Mouse (Mus musculus) E14TG2a.4 (cell line): ENCODE data around the gene Gm17349.

ENCODE experiments used
- H3K27me3 ChIP-seq: 2 replicates; pipeline ENCODE4 v1.6.1; 2014; ENCODE audit warnings: low read length, control low read depth; ENCODE audit not compliant: insufficient read depth
- H3K36me3 ChIP-seq: 2 replicates; pipeline ENCODE4 v1.6.1; 2014; ENCODE audit warnings: low read length, control low read depth; ENCODE audit not compliant: insufficient read depth
- H3K4me1 ChIP-seq: replicated peaks from 2 replicates; pipeline ENCODE4 v1.6.1; 2014; ENCODE audit warnings: low read depth, low read length, control low read depth
- H3K4me3 ChIP-seq: replicated peaks from 2 replicates; pipeline ENCODE4 v1.5.1; 2014; ENCODE audit warnings: mild to moderate bottlenecking, low read length
- H3K9me3 ChIP-seq: 2 replicates; pipeline ENCODE4 v1.6.1; 2014; ENCODE audit warnings: low read length, control low read depth
- CTCF ChIP-seq: conservative IDR thresholded peaks from 2 replicates; pipeline ENCODE4 v1.5.1; 2014; ENCODE audit warnings: low read length
- NANOG ChIP-seq: IDR thresholded peaks from 2 replicates; pipeline ENCODE4 v1.6.1; 2014; ENCODE audit warnings: borderline replicate concordance, low read length, mixed read lengths
- POU5F1 ChIP-seq: IDR thresholded peaks from 2 replicates; pipeline ENCODE4 v1.6.1; 2014; ENCODE audit warnings: low read length, borderline replicate concordance

The Gm17349 gene

DNA sequence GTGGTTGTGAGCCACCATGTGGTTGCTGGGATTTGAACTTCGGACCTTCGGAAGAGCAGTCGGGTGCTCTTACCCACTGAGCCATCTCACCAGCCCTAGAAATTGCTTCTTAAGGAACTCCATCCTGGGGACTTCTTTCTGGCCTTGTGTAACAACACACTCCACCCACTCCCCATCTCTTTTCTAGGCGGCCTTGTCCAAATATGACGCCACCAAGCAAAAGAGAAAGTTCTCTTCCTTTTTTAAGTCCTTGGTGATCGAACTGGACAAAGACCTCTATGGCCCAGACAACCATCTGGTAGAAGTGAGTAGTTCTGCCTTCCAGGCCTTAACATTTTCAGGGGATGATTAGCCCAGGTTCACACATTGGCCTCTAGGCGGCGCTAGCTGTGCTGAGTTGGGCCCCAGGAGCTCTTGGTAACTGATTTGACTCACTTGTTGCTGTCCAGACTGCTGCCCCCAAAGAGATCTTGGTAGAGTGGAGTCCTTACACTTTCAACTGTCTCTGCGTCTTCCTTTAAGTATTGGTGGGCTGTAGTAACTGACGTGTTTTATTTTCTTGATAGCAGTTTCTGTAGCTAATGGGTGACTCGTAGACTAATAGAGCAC lies at the start of gene Gm17349:
Gm17349 (minus strand) TSS at position 51 of the 609 bp plus-strand sequence.
- H3K27me3 ChIP-seq = no peaks in the 10 kb centered on the region
- H3K36me3 ChIP-seq = peaks cover 52% of the 10 kb centered on the region
- H3K4me3 ChIP-seq = peak within 1 kb of the TSS; percentile 74
- TF ChIP-seq POU5F1 (no peak), CTCF (peak; percentile 98)
- H3K9me3 ChIP-seq = no peaks in the 10 kb centered on the region
- peaks cover 63% of the 10 kb centered on the region for H3K4me1 ChIP-seq

DNA sequence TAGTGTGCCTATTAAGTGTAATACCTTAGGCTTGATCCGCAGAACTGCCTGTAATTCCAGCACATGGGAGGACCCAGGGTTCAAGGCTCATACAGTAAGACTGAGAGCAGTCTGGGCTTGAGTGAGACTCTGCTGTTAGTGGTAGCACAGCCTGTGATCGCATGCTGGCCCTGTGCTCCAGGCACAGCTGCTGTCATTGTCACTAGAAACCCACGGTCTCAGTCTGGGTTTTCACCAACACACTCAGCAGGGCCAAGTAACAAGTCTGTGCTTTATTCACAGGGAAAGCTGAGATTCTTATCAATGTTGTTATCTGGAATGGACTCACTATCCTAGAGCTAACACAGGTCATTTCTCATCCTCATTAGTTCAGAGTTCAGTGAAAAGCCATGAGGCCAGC lies 48.9 kb upstream of the Gm17349 start:
- Histone ChIP-seq H3K27me3 (no peaks in the 10 kb centered on the region), H3K4me1 (no peaks in the 10 kb centered on the region), H3K4me3 (no peak overlapping the region), H3K9me3 (no peaks in the 10 kb centered on the region), H3K36me3 (peaks cover 8% of the 10 kb centered on the region; the same call in 1 of the 2 replicates)
- TF ChIP-seq POU5F1 = no peak
- no peak for TF ChIP-seq NANOG
- no peak for TF ChIP-seq CTCF

GRCm38 (mm10) chr15:99740229-99740628 lies 34.9 kb upstream of the Gm17349 start:
- Histone ChIP-seq H3K4me3 (no peak overlapping the region), H3K27me3 (no peaks in the 10 kb centered on the region), H3K4me1 (no peaks in the 10 kb centered on the region), H3K36me3 (peaks cover 90% of the 10 kb centered on the region), H3K9me3 (no peaks in the 10 kb centered on the region)
- TF ChIP-seq POU5F1 = no peak

GRCm38 (mm10) chr15:99736675-99737074 lies 31.4 kb upstream of the Gm17349 start:
- no peak overlapping the region for H3K4me3 ChIP-seq
- TF ChIP-seq CTCF (no peak), POU5F1 (no peak), NANOG (no peak)
- H3K36me3 ChIP-seq = peaks cover 89% of the 10 kb centered on the region
- no peaks in the 10 kb centered on the region for H3K27me3 ChIP-seq
- peaks cover 7% of the 10 kb centered on the region for H3K4me1 ChIP-seq
- no peaks in the 10 kb centered on the region for H3K9me3 ChIP-seq

- no peak for TF ChIP-seq NANOG
- H3K36me3 ChIP-seq = peaks cover 79% of the 10 kb centered on the region
- H3K4me1 ChIP-seq = peaks cover 14% of the 10 kb centered on the region
- no peaks in the 10 kb centered on the region for H3K27me3 ChIP-seq
- H3K9me3 ChIP-seq = no peaks in the 10 kb centered on the region
- H3K4me3 ChIP-seq = no peak overlapping the region
Measured at GRCm38 (mm10) chr15:99735631-99736030, 30.3 kb upstream of the Gm17349 start.

DNA sequence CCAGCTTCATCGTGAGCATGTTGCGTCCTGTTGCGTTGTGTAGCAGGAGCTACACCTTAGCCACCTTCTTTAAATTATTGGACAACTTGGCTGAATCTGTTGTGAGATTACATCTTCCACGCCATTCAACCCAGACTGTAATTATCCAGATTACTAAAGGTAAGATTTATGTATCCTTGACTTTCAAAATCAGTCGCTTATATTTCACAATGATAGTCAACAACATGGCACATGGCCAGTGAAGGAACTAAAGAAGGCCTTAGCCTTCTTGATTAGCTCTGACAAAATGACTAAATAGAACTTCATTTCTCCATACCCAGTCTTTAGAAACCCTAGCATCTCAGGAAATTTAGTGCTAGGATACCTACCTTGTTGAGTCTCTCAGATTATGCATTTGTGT lies 27.9 kb upstream of the Gm17349 start:
- H3K9me3 ChIP-seq = no peaks in the 10 kb centered on the region
- TF ChIP-seq POU5F1 (no peak), CTCF (no peak), NANOG (no peak)
- no peak overlapping the region for H3K4me3 ChIP-seq
- peaks cover 19% of the 10 kb centered on the region for H3K4me1 ChIP-seq
- H3K36me3 ChIP-seq = peaks cover 57% of the 10 kb centered on the region
- no peaks in the 10 kb centered on the region for H3K27me3 ChIP-seq

DNA sequence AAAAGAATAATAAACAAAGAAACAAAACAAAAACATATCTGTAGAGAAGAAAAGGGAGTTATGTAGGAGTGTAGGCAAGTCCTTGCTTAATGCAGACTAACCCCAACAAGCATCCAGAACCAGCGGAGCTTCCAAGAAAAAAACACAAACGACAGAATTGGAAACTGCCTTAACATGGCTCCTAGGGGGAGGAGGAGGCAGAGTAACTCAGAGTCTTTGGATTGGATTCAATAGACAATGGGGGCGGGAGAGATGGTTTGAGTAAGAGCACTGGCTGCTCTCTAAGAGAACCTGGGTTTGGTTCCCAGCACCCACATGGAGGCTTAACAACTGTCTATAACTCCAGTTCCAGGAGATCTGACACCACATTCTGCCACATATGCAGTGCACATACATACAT lies 26.4 kb upstream of the Gm17349 start:
- no peak overlapping the region for H3K4me3 ChIP-seq
- TF ChIP-seq POU5F1 (no peak), CTCF (no peak), NANOG (no peak)
- peaks cover 32% of the 10 kb centered on the region for H3K4me1 ChIP-seq
- H3K36me3 ChIP-seq = peaks cover 52% of the 10 kb centered on the region
- no peaks in the 10 kb centered on the region for H3K9me3 ChIP-seq
- H3K27me3 ChIP-seq = no peaks in the 10 kb centered on the region

DNA sequence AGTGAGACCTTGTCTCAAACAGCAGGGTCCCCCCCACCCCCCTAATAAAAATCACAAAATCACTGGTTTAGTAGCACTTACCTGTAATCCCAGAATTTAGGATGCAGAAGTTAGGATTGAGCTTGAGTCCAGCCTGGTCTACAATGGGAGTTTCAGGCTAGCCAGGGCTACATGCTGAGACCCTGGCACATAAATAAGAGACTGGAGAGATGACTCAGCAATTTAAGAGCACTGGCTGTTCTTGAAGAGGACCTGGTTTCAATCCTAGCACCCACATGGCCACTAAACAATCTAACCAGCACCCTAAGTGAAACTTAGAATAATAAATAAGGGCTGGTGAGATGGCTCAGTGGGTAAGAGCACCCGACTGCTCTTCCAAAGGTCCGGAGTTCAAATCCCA lies 25.9 kb upstream of the Gm17349 start:
- H3K27me3 ChIP-seq = no peaks in the 10 kb centered on the region
- H3K4me3 ChIP-seq = no peak overlapping the region
- no peaks in the 10 kb centered on the region for H3K9me3 ChIP-seq
- TF ChIP-seq NANOG = no peak
- TF ChIP-seq POU5F1 = no peak
- no peak for TF ChIP-seq CTCF
- H3K36me3 ChIP-seq = peaks cover 47% of the 10 kb centered on the region
- H3K4me1 ChIP-seq = peaks cover 37% of the 10 kb centered on the region

DNA sequence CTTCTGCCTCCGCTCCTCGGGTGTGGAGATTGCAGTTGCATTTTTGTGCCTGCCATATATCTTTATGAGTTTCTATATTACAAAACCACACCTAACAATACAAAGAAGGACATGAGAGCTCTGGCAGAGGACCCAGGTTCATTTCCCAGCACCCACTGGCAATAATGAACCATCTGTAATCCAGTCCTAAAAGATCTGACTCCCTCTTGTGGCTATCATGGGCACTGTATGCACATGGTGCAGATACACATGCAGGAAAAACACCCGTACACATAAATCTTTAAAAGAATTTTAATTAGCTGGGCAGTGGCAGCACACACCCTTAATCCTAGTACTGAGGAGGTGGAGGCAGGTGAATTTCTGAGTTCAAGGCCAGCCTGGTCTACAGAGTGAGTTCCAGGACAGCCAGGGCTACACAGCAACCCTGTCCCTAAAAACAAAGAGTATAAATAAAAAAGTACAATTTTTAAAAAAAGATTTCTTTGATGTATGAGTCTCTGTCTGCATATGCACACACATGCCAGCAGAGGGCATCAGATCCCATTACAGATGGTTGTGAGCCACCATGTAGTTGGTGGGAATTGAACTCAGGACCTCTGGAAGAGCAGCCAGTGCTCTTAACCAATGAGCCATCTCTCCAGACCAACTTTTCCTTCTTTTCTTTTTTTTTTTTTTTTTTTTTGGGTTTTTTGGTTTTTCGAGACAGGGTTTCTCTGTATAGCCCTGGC lies 23.9 kb upstream of the Gm17349 start:
- no peak overlapping the region for H3K4me3 ChIP-seq
- H3K36me3 ChIP-seq = peaks cover 27% of the 10 kb centered on the region
- H3K27me3 ChIP-seq = no peaks in the 10 kb centered on the region
- H3K4me1 ChIP-seq = peaks cover 45% of the 10 kb centered on the region
- TF ChIP-seq CTCF (peak; percentile 25; the same call in 1 of the 2 replicates), NANOG (no peak), POU5F1 (no peak)
- H3K9me3 ChIP-seq = no peaks in the 10 kb centered on the region
